Mouse (Mus musculus) hematopoietic stem cell, adult 5-6 weeks (primary cell): ENCODE measurements at regions not wholly inside any gene's neighbourhood (a gene's known extent, or its start where the extent isn't known, plus 50 kb on each side); places are given as distances from the start of the nearest gene placed in this dataset.
A peak's percentile ranks its signal among the peaks of the same experiment; 100 is the strongest.
"Not testable (repeated sequence)": the region's sequence is repeated elsewhere in the genome, so short reads cannot be mapped to it uniquely, and the experiment has no call there.

Experiments
- ATAC-seq, 2 experiments: fragments of 125-278 bp in 1 of 2; replicated peaks in 1 of 2; 2 replicates each; pipeline ENCODE4 v1.8.0; 2016 to 2017; ENCODE audit warnings: inconsistent platforms in 2 of 2, mild to moderate bottlenecking in 2 of 2, moderate number of reproducible peaks in 2 of 2, low read depth in 1 of 2, moderate TSS enrichment in 1 of 2; ENCODE audit not compliant: low FRiP score in 2 of 2, poor library complexity in 2 of 2, severe bottlenecking in 2 of 2, insufficient read depth in 1 of 2, low TSS enrichment in 1 of 2

- ATAC-seq = no peak
Measured at GRCm38 (mm10) chr6:4149663-4150062, 62.9 kb upstream of the Bet1 start.

- no peak for ATAC-seq
Measured at GRCm38 (mm10) chr6:4158293-4158692, 71.5 kb upstream of the Bet1 start.

GRCm38 (mm10) chr6:4163733-4164132, 77.0 kb upstream of the Bet1 start:
- peak; percentile 66 to 85 for ATAC-seq

- no peak for ATAC-seq
Measured at GRCm38 (mm10) chr6:4167112-4167511, 80.3 kb upstream of the Bet1 start.

- no peak for ATAC-seq
Measured at GRCm38 (mm10) chr6:4167757-4168156, 81.0 kb upstream of the Bet1 start.

- no peak for ATAC-seq
Measured at GRCm38 (mm10) chr6:4171561-4171960, 84.8 kb upstream of the Bet1 start.

GRCm38 (mm10) chr6:4187683-4188082, 100.9 kb upstream of the Bet1 start:
- no peak for ATAC-seq

- not testable (repeated sequence) for ATAC-seq
Measured at GRCm38 (mm10) chr6:4190976-4191375, 104.2 kb upstream of the Bet1 start.

- ATAC-seq = no peak
Measured at GRCm38 (mm10) chr6:4193286-4193685, 106.5 kb upstream of the Bet1 start.

GRCm38 (mm10) chr6:4201176-4201575, 114.4 kb upstream of the Bet1 start:
- no peak for ATAC-seq

- ATAC-seq = no peak
Measured at GRCm38 (mm10) chr6:4205681-4206080, 118.9 kb upstream of the Bet1 start.

- no peak for ATAC-seq
Measured at GRCm38 (mm10) chr6:4245265-4246112, 158.7 kb upstream of the Bet1 start.

GRCm38 (mm10) chr6:4246113-4246419, 159.3 kb upstream of the Bet1 start:
- ATAC-seq = no peak

GRCm38 (mm10) chr6:4276607-4277006, 189.8 kb upstream of the Bet1 start:
- peak in 1 of 2 experiments; percentile 32; a peak in 1 of 4 replicates for ATAC-seq

- no peak for ATAC-seq
Measured at GRCm38 (mm10) chr6:4277245-4277890, 190.6 kb upstream of the Bet1 start.

GRCm38 (mm10) chr6:4291380-4291779, 204.6 kb upstream of the Bet1 start:
- no peak for ATAC-seq

GRCm38 (mm10) chr6:4303410-4303809, 201.2 kb upstream of the Col1a2 start:
- not testable (repeated sequence) for ATAC-seq

- ATAC-seq = no peak
Measured at GRCm38 (mm10) chr6:4349953-4350352, 154.7 kb upstream of the Col1a2 start.

GRCm38 (mm10) chr6:4362220-4362619, 142.4 kb upstream of the Col1a2 start:
- no peak for ATAC-seq
